Mouse (Mus musculus) megakaryocyte, embryonic 14.5 days (primary cell): ENCODE results near the gene Tmem53. TPM values are rescaled to one million over a fixed set of nuclear protein-coding genes. Genes with fewer than 3 reads are reported as not detected.

Experiments used
- H3K27me3 ChIP-seq: replicated peaks from 2 replicates; pipeline ENCODE3; 2012; ENCODE audit warnings: inconsistent platforms
- H3K36me3 ChIP-seq: replicated peaks from 2 replicates; pipeline ENCODE3; 2012; ENCODE audit warnings: low read length, inconsistent platforms, mixed read lengths
- H3K4me1 ChIP-seq: 2 replicates; pipeline ENCODE4 v1.6.1; 2012; ENCODE audit warnings: inconsistent platforms
- H3K4me3 ChIP-seq: replicated peaks from 2 replicates; pipeline ENCODE3; 2012; ENCODE audit warnings: moderate library complexity, mild to moderate bottlenecking, inconsistent platforms
- H3K9me3 ChIP-seq: 2 replicates; pipeline ENCODE4 v1.6.1; 2012; ENCODE audit warnings: inconsistent platforms
- FLI1 ChIP-seq: IDR thresholded peaks from 2 replicates; pipeline ENCODE4 v1.6.1; 2012; ENCODE audit warnings: low read length, inconsistent platforms, mixed read lengths
- GATA1 ChIP-seq: IDR thresholded peaks from 3 replicates; pipeline ENCODE4 v1.6.1; 2012; ENCODE audit warnings: mixed read lengths, low read length, inconsistent platforms, borderline replicate concordance
- polyA plus RNA-seq: library from polyadenylated mRNA; stranded (reverse); fragments of >175 nt; gene quantifications from 2 replicates; pipeline ENCODE4 v1.2.3, GENCODE M21; 2012; ENCODE audit warnings: low replicate concordance; ENCODE audit not compliant: insufficient read depth

The Tmem53 gene
- polyA plus RNA-seq, 1 experiment = 0.53 TPM

DNA sequence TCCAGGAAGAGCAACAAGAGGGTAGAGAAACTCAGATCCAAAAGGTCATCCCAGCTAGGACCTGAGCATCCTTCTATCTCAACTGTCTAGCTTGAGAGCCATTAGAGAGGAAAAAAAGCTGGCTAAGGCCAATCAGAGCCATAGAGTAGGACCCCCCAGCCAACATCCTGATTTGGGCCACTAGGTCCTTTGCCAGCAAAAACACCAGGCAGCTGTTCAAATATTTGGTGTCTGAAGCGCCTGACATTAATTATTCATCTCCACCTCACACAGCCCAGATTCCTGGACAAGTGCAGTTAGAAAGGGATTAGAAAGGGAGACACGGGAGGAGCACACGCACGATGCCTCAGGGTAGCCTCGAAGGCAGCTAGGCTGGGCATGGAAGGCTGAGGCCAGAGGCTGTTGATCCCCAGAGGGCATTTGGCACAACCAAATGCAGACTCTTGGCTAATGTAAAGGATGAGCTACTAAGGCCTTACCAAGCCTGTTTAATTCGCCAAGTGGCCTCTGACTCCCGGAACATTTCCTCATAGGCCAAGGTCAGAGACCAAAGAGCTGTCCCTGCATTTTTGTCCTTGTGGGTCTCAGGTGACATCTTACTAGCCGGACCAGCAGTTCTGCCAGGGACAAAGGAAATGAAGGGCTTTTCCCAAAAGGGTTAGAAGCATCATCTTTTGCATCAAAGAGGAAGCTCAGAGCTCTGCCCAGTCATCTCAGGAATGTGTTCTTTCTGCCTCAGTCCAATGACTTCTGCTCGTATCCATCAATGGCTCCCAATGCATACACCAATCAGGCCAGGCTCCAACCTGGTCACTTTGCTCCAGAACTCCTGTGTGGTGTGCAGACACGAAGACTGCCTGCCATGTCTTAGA lies 26.9 kb downstream of the Tmem53 start:
- Histone ChIP-seq H3K4me3 (no peak overlapping the region), H3K9me3 (peaks cover 8% of the 10 kb centered on the region), H3K4me1 (peaks cover under 1% of the 10 kb centered on the region; the same call in 1 of the 2 replicates), H3K27me3 (no peaks in the 10 kb centered on the region), H3K36me3 (peaks cover 100% of the 10 kb centered on the region)
- no peak for TF ChIP-seq GATA1
- TF ChIP-seq FLI1 = no peak

DNA sequence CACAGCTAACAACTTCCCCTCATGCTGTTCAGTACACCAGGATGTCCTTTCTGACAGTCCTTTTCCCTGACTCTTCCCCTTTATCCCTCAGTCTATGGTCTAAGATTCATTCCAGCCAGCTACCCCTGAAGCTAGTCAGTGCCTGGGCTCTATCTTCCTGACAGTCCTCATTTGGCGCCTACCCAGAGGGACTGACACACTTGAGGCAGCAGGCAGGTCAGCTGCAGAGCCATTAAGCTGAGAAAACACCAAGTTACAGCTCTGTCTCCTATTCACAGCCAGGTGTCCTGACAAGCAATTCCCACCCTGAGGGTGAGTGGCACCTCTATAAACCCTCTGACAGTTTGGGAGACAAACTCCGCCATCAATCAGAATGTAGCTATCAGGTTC lies 27.5 kb downstream of the Tmem53 start:
- H3K4me1 ChIP-seq = peaks cover 7% of the 10 kb centered on the region
- no peak overlapping the region for H3K4me3 ChIP-seq
- H3K27me3 ChIP-seq = no peaks in the 10 kb centered on the region
- peaks cover 100% of the 10 kb centered on the region for H3K36me3 ChIP-seq
- TF ChIP-seq FLI1 (no peak), GATA1 (no peak)
- H3K9me3 ChIP-seq = peaks cover 8% of the 10 kb centered on the region

DNA sequence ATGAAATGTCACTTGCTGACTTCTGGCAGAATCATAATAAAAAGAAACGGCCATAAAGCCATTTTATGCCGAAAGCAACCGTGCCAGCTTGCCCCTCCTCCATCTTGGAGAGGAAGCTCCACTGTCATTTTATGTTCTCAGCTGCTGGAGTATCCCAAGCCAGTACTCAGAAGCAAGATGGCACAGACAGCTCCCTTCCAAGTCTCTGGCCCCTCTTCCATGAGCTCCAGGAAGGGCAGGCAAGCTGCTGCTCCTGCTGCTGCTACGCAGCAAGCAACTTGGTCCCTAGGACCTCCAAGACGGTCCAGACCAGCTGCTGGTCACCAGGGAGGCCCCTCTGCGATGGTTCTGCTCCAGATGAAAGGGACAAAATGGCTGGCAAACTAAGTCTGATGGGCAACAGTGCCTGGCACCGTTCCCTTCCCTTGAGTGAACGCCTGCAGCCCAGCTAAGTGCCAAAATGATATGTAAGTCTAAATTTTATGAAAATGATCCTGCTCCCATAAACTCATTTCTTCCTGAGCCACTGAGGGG lies 28.7 kb downstream of the Tmem53 start:
- no peaks in the 10 kb centered on the region for H3K27me3 ChIP-seq
- peaks cover 16% of the 10 kb centered on the region for H3K4me1 ChIP-seq
- peaks cover 100% of the 10 kb centered on the region for H3K36me3 ChIP-seq
- H3K4me3 ChIP-seq = no peak overlapping the region
- TF ChIP-seq FLI1 (no peak), GATA1 (no peak)
- no peaks in the 10 kb centered on the region for H3K9me3 ChIP-seq

DNA sequence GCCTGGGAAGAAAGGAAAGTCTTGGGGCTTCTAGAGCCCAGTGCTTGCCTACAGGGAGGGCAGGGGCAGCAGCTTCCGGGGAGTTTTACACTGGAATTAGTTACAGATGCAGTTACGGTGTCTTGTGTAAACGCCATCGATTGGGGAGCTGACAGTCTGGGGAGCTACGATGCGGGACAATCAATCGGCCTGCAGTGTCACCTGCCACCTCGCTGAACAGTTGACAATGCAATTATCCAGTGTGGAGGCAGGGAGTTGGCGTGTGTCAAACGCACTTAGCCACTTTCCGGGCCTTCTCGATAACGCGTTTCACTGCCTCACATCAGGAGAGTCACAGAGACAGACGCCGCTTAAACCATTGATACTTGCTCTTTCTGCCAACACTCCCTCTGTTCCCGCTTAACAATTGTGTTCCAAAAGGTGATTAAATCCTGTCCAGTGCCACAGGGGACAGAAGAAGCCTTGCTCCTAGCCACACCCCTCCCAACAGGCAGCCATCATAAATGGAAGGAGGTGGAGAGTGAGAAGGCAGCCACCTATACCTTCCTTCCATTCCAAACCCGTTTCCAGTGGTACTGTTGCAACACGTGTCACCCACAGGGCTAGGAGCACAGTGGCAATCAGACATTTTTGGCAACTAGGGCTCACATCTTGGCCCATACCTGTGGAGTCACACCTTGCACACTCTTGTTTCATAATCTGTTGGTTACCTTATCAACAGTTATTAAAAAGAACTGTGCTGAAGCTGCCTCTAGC lies 29.5 kb downstream of the Tmem53 start:
- H3K9me3 ChIP-seq = no peaks in the 10 kb centered on the region
- no peaks in the 10 kb centered on the region for H3K27me3 ChIP-seq
- no peak for TF ChIP-seq FLI1
- TF ChIP-seq GATA1 = no peak
- H3K4me3 ChIP-seq = no peak overlapping the region
- H3K36me3 ChIP-seq = peaks cover 100% of the 10 kb centered on the region
- H3K4me1 ChIP-seq = peaks cover 22% of the 10 kb centered on the region

DNA sequence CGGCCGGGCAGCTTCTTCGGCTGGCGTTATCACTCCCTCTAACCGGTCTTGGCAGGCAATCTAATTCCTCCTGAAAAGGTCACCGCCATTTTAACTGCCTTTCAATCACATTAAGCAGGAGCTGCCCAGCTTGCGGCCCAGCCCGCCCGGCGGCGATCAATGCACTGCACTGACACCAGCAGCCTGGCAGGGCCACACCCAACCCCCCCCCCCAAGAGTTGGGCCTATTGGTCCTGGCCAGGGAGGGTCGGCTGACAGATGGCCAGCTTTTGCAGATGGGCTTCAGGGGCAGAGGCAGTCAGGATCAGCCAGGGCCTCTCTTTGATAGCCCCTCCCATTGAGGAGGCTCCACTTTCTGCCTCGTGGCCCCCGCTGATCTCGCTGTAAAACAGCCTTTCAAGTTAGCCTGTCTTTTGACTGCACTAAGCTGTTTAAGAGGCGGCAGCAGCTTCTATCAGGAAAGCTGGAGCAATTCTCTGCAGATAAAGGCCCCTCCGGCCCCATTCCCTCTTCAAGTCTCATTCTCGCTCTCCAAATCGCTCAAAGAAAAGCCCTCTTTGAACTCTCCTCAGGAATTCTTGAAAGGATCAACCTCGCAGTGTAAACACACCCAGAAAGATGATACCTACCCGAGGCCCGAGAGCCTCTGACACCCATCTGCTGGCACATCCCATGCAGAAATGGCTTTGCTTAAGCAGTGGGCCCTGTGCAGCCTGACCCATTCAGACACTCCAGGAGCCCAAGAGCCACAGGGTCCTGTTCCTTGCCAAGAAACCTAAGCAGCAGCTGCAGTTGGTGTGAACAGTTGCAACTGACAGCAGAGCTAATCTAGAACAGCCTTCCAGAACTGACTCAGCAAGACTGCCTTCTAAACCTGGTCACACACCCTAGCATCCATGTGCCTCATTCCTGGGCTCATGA lies 31.8 kb downstream of the Tmem53 start:
- TF ChIP-seq FLI1 (no peak), GATA1 (no peak)
- Histone ChIP-seq H3K36me3 (peaks cover 94% of the 10 kb centered on the region), H3K4me1 (peaks cover 44% of the 10 kb centered on the region)

DNA sequence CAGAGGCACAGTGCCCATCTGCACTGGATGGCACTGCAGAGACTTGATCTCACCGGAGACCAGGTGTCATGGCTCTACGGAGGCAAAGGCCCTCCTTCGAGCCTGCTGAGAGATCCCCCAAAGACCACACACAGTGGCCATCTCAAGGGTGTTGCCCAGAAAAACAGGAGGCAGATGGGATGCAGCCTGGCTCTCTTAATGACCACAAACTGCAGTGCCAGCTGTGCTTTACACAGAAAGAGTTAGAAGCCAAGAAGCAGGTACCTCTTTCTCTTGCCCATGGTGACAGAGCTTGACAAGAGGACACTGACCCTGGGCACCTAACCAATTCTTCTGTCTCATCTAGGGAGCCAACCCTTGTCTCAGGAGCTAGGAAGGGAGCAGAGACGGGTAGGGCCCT lies 32.6 kb downstream of the Tmem53 start:
- TF ChIP-seq GATA1 = no peak
- no peak for TF ChIP-seq FLI1
- no peak overlapping the region for H3K4me3 ChIP-seq
- H3K36me3 ChIP-seq = peaks cover 85% of the 10 kb centered on the region
- no peaks in the 10 kb centered on the region for H3K27me3 ChIP-seq
- peaks cover 45% of the 10 kb centered on the region for H3K4me1 ChIP-seq
- no peaks in the 10 kb centered on the region for H3K9me3 ChIP-seq

More for the DNA sequence above, 31.8 kb downstream of the Tmem53 start:
- Histone ChIP-seq H3K4me3 (no peak overlapping the region), H3K9me3 (no peaks in the 10 kb centered on the region), H3K27me3 (no peaks in the 10 kb centered on the region)

DNA sequence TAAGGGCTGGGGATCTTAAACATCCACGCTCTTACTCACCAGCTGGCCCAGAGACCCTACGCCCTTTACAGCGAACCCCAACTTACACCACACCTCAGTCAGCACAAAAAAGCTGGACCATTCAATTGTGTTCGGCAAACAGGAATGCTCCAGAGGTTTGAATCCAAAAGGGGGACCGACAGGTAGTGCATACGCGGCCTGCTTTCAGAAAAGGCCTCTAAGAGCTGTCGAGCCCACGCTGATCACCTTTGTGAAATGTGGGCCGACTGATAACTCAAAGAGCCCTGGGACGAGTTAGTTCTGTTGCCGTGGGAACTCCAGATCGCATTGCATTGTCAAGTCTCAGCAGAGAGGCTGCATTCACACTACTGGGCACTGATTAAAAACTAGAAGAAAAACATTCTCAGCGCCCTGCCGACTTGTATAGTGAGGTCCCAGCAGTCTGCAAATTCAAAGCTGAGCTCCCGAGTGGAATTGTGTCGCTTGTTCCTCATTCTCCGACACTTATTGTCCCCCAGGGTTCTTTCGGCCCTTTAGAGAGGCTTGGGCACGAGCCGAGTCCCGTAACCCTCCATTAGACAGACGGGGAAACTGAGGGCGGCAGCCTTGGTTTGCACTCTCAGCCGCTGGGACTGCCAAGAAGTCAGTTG lies 36.7 kb downstream of the Tmem53 start:
- Histone ChIP-seq H3K9me3 (no peaks in the 10 kb centered on the region), H3K36me3 (peaks cover 45% of the 10 kb centered on the region), H3K27me3 (no peaks in the 10 kb centered on the region), H3K4me3 (peak overlapping the region; percentile 93), H3K4me1 (peaks cover 58% of the 10 kb centered on the region)
- TF ChIP-seq GATA1 (no peak), FLI1 (no peak)

DNA sequence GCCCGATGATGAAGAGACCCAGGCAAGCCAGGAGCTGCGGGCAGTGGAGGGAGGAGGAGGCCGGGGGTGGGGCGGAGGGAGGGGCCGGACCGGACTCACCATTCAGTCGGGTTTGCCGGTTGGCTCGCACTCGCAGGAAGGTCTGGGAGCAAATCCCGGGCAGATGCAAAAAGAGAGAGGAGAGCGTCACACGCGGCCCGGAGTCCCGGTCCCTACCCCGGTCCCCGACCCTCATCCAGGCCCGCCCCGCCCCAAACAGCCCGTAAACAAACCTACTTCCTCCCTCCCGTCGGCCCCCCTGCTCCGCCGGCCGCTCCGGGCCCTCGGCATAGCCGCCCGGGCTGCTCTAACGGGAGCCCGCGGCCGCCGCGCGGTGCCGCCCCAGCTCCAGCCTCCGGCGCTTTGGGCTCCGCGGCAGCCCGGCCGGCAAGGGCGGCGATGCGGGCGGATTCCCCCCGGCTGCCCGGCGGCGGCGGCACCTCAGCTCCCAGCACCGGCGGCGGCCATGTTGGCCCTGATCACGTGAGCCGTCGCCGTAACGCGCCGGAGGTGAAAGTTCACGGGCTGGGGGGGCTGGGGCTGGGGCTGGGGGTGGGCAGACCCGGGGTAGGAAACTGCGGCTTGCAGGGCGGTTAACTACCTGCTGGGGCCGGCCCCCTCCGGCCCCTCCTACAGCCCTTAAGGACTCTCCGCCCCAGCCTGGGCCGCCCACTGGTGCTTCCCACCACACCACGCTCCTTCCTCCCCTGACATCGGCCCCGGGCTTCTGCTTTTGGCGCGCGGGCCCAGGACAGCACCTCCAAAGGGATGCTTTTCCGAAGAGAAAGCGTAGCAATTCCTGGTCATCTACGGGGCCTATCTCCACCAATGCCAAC lies 37.4 kb downstream of the Tmem53 start:
- TF ChIP-seq FLI1 (no peak), GATA1 (no peak)
- H3K27me3 ChIP-seq = no peaks in the 10 kb centered on the region
- peaks cover 52% of the 10 kb centered on the region for H3K4me1 ChIP-seq
- H3K36me3 ChIP-seq = peaks cover 37% of the 10 kb centered on the region
- H3K9me3 ChIP-seq = no peaks in the 10 kb centered on the region
- H3K4me3 ChIP-seq = peak overlapping the region; percentile 93
